Mouse (Mus musculus) adrenal gland, postnatal 25 days (tissue): ENCODE measurements at regions not wholly inside any gene's neighbourhood (a gene's known extent, or its start where the extent isn't known, plus 50 kb on each side); places are given as distances from the start of the nearest gene placed in this dataset.

ENCODE experiments used
- DNase-seq: peaks from one replicate; pipeline ENCODE4 v3.0.0; 2021; ENCODE audit warnings: mixed read lengths

GRCm38 (mm10) chr15:52959711-52960110 lies 925.0 kb upstream of the Gm7489 start:
- no peak for DNase-seq

GRCm38 (mm10) chr15:52961491-52961890 lies 923.2 kb upstream of the Gm7489 start:
- DNase-seq: no peak

DNA sequence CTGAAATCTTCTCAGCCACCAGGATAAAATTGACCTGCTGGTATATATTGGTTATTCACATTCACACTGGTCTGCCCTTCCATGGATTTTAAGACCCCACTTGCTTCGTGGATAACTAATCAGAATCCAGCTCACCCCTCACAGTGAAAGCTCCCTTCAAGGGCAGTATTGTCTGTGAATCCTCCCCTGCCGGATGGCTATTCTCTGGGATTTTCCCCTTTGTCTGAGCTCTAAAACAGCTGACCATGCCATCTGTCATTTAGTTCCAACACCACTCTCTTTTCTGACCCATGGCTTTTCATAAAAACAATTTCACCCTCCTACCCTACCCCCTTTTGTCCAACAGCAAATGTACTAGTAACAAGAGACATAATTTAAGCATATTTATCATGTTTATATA lies 920.8 kb upstream of the Gm7489 start:
- DNase-seq: no peak

DNA sequence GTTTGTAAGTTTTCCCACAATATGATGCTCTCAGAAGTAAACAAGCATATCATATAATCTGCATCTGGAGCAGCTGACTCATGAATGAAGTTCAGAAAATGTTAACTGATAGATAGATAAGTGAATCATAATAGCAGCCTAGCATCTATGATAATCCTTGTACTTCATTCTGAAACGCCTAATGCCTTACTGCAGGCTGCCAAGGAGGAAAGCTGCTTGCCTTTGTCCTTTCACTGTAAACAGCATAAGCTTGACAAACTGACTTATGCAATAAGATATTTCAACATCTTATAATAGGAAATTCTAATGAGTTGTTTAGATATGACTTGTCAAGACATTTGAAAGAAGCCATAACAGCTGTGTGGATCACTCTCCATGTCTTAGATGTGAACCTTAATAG lies 920.3 kb upstream of the Gm7489 start:
- DNase-seq: no peak

- DNase-seq: no peak
These were observed 916.9 kb upstream of the Gm7489 start for GRCm38 (mm10) chr15:52967801-52968235.

GRCm38 (mm10) chr15:52982821-52983220 lies 901.9 kb upstream of the Gm7489 start:
- no peak for DNase-seq

- DNase-seq: no peak
These were observed 894.1 kb upstream of the Gm7489 start for GRCm38 (mm10) chr15:52990580-52990979.

GRCm38 (mm10) chr15:52994351-52994750 lies 890.4 kb upstream of the Gm7489 start:
- no peak for DNase-seq

GRCm38 (mm10) chr15:52999200-52999599 lies 885.5 kb upstream of the Gm7489 start:
- DNase-seq: no peak

GRCm38 (mm10) chr15:52999776-53000175 lies 884.9 kb upstream of the Gm7489 start:
- no peak for DNase-seq

- DNase-seq: no peak
These were observed 883.3 kb upstream of the Gm7489 start for GRCm38 (mm10) chr15:53001429-53001828.

- DNase-seq: no peak
These were observed 882.7 kb upstream of the Gm7489 start for GRCm38 (mm10) chr15:53001964-53002363.

- peak; percentile 5 for DNase-seq
These were observed 880.6 kb upstream of the Gm7489 start for GRCm38 (mm10) chr15:53004078-53004477.

DNA sequence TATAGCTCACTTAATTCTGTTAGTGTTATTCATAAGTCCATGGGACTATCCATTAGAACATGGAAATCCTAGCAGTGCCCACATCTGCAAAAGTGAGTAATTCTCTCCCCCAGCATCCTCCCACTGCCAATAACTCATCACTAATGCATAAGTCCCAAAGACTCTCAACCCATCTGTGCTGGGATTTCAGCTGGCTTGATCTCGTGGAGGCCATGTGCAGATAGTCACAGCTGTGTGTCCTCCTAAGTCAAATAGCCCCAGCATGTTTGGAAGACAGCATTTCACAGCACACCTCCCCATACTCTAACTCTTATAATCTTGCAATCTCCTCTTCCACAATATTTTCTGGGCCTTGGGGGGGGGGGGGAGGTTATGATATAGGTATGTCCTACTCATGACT lies 877.9 kb upstream of the Gm7489 start:
- no peak for DNase-seq

DNA sequence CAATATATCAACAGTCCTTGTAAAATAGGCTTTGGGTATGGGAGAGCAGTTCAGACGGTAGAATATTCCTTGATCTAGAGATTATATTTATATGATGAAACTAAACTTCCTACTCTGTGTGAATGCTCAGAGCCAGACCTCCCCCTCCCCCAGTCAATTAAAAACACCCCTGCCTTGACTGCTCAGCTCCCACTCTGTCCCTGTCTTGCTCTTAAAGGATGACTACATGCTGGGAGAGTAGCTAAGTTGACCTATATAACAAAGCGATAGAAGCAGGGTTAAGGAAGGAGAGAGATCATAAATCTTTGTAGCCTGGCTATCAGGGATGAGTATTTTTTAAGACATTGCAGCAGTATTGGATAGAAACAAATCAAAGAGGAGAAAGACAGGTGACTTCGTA lies 875.4 kb upstream of the Gm7489 start:
- no peak for DNase-seq
